Mouse (Mus musculus): ENCODE measurements around the gene Ovgp1. TPM values are rescaled to one million over a fixed set of nuclear protein-coding genes. Genes with fewer than 3 reads are reported as not detected.
"Not testable (repeated sequence)": the region's sequence is repeated elsewhere in the genome, so short reads cannot be mapped to it uniquely, and the experiment has no call there.

Ovgp1 gene
- polyA plus RNA-seq, 1 experiment from 2014 or later, result 0.28 TPM

- no peak overlapping the region for H3K4me2 ChIP-seq (ENCODE audit: low read depth, low read length)
- no peak overlapping the region for H3K4me3 ChIP-seq (ENCODE audit: low read depth, low read length)
- H3K27ac ChIP-seq (ENCODE audit: low read depth), result no peak overlapping the region
- TF ChIP-seq EP300 (IDR thresholded peaks at IDR 0.05; ENCODE audit: low read depth) (no peak), CTCF (IDR thresholded peaks at IDR 0.05; ENCODE audit: low read depth) (no peak)
- no peak for DNase-seq
- peaks cover 24% of the 10 kb centered on the region for H3K36me3 ChIP-seq (replicated peaks; ENCODE audit: insufficient read depth, low read length)
- H3K9me3 ChIP-seq (ENCODE audit: low read length), result no peaks in the 10 kb centered on the region
- H3K9ac ChIP-seq (replicated peaks), result no peak overlapping the region
- peaks cover 2% of the 10 kb centered on the region; the same call in 1 of the 2 replicates for H3K4me1 ChIP-seq (ENCODE audit: insufficient read depth)
- H3K27me3 ChIP-seq (ENCODE audit: insufficient read depth, low read length), result no peaks in the 10 kb centered on the region
- WGBS (ENCODE audit: insufficient replicate concordance), result 71% methylated on average over 5 of the region's 5 CpGs
- ATAC-seq, result no peak
These were observed 1.6 kb upstream of the Ovgp1 start for GRCm38 (mm10) chr3:105971831-105972446.

DNA sequence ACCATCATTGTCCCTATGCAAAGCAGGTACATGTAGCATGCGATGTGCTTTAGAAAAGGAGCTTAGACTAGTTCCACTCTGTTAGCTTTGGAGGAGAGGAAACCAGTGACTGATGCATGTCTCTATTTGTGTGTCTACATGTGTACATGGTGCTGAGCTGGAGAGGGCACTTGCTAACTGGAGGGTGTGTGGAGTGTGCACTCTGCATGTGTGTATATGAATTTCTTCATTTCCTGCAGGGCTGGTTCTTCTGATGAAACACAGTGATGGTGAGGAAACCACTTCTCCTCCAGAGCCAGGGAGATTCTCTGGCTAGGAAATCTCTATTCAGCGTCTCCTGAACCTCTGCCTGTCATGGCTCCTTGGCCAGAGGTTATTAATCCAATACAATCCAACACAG lies 663 bp downstream of the Ovgp1 start:
- peak; percentile 66 for ATAC-seq
- 69% methylated on average over 2 of the region's 2 CpGs for WGBS (ENCODE audit: insufficient replicate concordance)
- no peaks in the 10 kb centered on the region for H3K27me3 ChIP-seq (ENCODE audit: insufficient read depth, low read length)

GRCm38 (mm10) chr3:105989611-105990010 lies 16.1 kb downstream of the Ovgp1 start:
- not testable (repeated sequence) for H3K36me3 ChIP-seq (replicated peaks; ENCODE audit: insufficient read depth, low read length); H3K4me3 ChIP-seq (ENCODE audit: low read depth, low read length); H3K27me3 ChIP-seq (ENCODE audit: insufficient read depth, low read length); H3K9ac ChIP-seq (replicated peaks); H3K9me3 ChIP-seq (ENCODE audit: low read length); DNase-seq; H3K4me1 ChIP-seq (ENCODE audit: insufficient read depth); ATAC-seq; H3K27ac ChIP-seq (ENCODE audit: low read depth); H3K4me2 ChIP-seq (ENCODE audit: low read depth, low read length)
- WGBS (ENCODE audit: insufficient replicate concordance), result 69% methylated on average over 5 of the region's 5 CpGs

More for the DNA sequence above, 663 bp downstream of the Ovgp1 start:
- TF ChIP-seq CTCF (IDR thresholded peaks at IDR 0.05; ENCODE audit: low read depth), result no peak
- no peak for TF ChIP-seq EP300 (IDR thresholded peaks at IDR 0.05; ENCODE audit: low read depth)
- Histone ChIP-seq H3K4me3 (ENCODE audit: low read depth, low read length) (no peak overlapping the region), H3K9me3 (ENCODE audit: low read length) (no peaks in the 10 kb centered on the region), H3K4me1 (ENCODE audit: insufficient read depth) (peaks cover 2% of the 10 kb centered on the region; the same call in 1 of the 2 replicates), H3K27ac (ENCODE audit: low read depth) (no peak overlapping the region), H3K9ac (replicated peaks) (no peak overlapping the region), H3K4me2 (ENCODE audit: low read depth, low read length) (no peak overlapping the region), H3K36me3 (replicated peaks; ENCODE audit: insufficient read depth, low read length) (peaks cover 4% of the 10 kb centered on the region; the same call in 1 of the 2 replicates)
- DNase-seq, result no peak

GRCm38 (mm10) chr3:105991653-105992283 lies 18.3 kb downstream of the Ovgp1 start:
- H3K4me1 ChIP-seq (ENCODE audit: insufficient read depth), result no peaks in the 10 kb centered on the region
- ATAC-seq (no peak), DNase-seq (peak; percentile 51)
- H3K9me3 ChIP-seq (ENCODE audit: low read length), result no peaks in the 10 kb centered on the region
- no peak for TF ChIP-seq EP300 (IDR thresholded peaks at IDR 0.05; ENCODE audit: low read depth)
- peak; percentile 71 for TF ChIP-seq CTCF (IDR thresholded peaks at IDR 0.05; ENCODE audit: low read depth)
- H3K36me3 ChIP-seq (replicated peaks; ENCODE audit: insufficient read depth, low read length), result no peaks in the 10 kb centered on the region
- WGBS (ENCODE audit: insufficient replicate concordance), result 18% methylated on average over 4 of the region's 4 CpGs
- H3K4me3 ChIP-seq (ENCODE audit: low read depth, low read length), result no peak overlapping the region
- H3K27me3 ChIP-seq (ENCODE audit: insufficient read depth, low read length), result no peaks in the 10 kb centered on the region
- H3K4me2 ChIP-seq (ENCODE audit: low read depth, low read length), result no peak overlapping the region
- H3K9ac ChIP-seq (replicated peaks), result no peak overlapping the region
- H3K27ac ChIP-seq (ENCODE audit: low read depth), result no peak overlapping the region

GRCm38 (mm10) chr3:105994730-105995129 lies 21.2 kb downstream of the Ovgp1 start:
- no peak overlapping the region for H3K4me3 ChIP-seq (ENCODE audit: low read depth, low read length)
- ATAC-seq (no peak), DNase-seq (no peak)
- no peaks in the 10 kb centered on the region for H3K9me3 ChIP-seq (ENCODE audit: low read length)
- H3K27me3 ChIP-seq (ENCODE audit: insufficient read depth, low read length), result no peaks in the 10 kb centered on the region
- H3K27ac ChIP-seq (ENCODE audit: low read depth), result no peak overlapping the region
- WGBS (ENCODE audit: insufficient replicate concordance), result 37% methylated on average over 2 of the region's 2 CpGs
- TF ChIP-seq CTCF (IDR thresholded peaks at IDR 0.05; ENCODE audit: low read depth), result no peak
- TF ChIP-seq EP300 (IDR thresholded peaks at IDR 0.05; ENCODE audit: low read depth), result no peak
- no peaks in the 10 kb centered on the region for H3K4me1 ChIP-seq (ENCODE audit: insufficient read depth)
- no peak overlapping the region for H3K9ac ChIP-seq (replicated peaks)
- H3K4me2 ChIP-seq (ENCODE audit: low read depth, low read length), result no peak overlapping the region
- no peaks in the 10 kb centered on the region for H3K36me3 ChIP-seq (replicated peaks; ENCODE audit: insufficient read depth, low read length)

GRCm38 (mm10) chr3:106000707-106001375 lies 27.3 kb downstream of the Ovgp1 start:
- no peak for TF ChIP-seq CTCF (IDR thresholded peaks at IDR 0.05; ENCODE audit: low read depth)
- H3K9me3 ChIP-seq (ENCODE audit: low read length), result no peaks in the 10 kb centered on the region
- H3K4me2 ChIP-seq (ENCODE audit: low read depth, low read length), result no peak overlapping the region; the same call in 1 of the 2 replicates
- H3K4me3 ChIP-seq (ENCODE audit: low read depth, low read length), result no peak overlapping the region
- no peak for ATAC-seq
- no peaks in the 10 kb centered on the region for H3K36me3 ChIP-seq (replicated peaks; ENCODE audit: insufficient read depth, low read length)
- H3K27ac ChIP-seq (ENCODE audit: low read depth), result no peak overlapping the region
- H3K27me3 ChIP-seq (ENCODE audit: insufficient read depth, low read length), result no peaks in the 10 kb centered on the region
- no peak for DNase-seq
- 28% methylated on average over 11 of the region's 11 CpGs for WGBS (ENCODE audit: insufficient replicate concordance)
- H3K9ac ChIP-seq (replicated peaks), result no peak overlapping the region
- 0 out of 2 replicates have a peak, but pooled peaks cover 2% of the 10 kb centered on the region for H3K4me1 ChIP-seq (ENCODE audit: insufficient read depth)

Data from liver, postnatal 0 days (tissue).